Mouse (Mus musculus): ENCODE results near the gene Vat1l.

Gene Vat1l

DNA sequence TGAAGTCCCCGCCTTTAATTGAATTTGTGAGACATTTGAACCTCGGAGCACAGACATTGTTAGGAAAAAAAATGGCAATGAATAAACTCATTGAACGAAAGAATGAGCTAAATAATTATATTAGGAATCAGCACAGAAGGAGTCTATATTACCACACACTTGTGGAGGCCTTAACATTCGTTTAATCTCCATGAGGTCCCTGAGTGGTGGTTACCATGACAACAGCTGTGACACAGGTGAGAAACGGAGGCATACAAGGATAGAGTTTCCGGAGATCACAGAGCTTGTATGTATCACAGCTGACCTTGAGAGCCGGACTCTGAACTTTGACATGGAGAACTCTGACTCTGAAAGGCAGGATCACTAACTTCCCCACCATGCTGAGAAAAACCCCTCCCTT is 94.7 kb downstream of the Vat1l start:
- no peak for DNase-seq

DNA sequence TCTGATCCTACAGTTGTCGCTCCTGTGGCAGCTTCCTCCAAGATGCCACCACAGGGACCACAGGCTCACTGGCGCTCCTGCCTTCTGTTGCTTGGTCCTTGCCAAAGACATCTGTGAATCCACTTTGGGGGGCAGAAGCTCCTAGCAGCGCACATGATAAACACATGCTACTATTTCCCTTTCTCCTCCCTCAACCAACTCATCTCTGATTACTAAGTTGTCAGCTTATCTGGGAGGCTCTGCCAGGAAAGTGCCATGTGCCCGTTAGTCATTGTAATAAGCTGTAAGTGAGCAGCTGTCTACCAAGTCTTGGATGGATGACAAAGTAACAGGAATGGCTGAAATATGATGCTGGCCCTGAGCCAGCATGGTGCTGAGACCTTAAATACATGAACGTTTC is 100.9 kb downstream of the Vat1l start:
- peak; percentile 48 to 53 for DNase-seq

DNA sequence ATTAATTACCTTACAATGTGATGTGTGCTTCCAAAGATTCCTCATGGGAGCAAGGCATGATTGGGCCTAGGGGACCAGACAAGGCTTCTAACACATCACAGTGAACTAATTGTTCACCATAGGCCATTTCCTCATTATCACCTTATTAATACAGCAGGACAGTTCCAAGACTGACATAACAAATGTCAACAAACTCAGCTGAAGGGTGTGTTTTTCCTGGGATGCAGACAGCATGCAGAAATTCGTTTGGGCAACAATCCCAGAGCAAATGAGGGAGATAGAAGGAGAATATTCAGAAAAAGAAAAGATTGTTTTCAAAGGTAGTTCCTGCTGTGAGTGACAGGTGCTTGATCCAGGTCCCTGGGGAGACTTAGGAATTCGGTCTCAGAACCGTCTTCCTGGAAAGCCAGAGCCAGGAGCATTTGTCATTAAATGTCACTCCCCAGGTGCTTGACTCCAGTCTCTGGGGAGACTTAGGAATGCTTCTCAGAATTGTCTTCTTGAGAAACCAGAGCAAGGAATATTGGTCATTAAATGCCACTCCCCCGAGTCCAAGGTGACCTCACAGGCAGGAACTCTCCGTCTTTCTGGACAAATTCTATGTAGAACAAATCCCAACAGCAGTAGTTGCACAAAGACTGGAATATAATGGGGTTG is 109.4 kb downstream of the Vat1l start:
- peak; percentile 50 to 51 for DNase-seq

DNA sequence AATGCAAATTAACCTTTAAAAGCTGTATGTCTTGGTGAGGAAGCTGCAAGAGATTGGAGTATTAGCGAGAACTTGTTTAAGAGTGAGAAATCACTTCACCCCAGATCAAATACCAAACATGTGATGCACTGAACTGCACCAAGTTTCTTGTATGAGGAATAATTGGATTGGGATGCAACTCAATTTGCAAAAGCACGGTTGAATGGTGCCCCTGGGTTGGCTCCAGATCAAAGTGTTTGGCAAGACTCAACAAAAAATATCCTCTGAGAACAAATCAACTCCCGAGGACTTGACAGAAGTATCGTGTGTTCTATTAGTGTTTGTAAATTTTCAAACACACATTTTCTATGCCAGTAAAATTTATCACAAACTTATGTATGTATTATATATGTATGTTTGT is 112.7 kb downstream of the Vat1l start:
- DNase-seq = no peak

DNA sequence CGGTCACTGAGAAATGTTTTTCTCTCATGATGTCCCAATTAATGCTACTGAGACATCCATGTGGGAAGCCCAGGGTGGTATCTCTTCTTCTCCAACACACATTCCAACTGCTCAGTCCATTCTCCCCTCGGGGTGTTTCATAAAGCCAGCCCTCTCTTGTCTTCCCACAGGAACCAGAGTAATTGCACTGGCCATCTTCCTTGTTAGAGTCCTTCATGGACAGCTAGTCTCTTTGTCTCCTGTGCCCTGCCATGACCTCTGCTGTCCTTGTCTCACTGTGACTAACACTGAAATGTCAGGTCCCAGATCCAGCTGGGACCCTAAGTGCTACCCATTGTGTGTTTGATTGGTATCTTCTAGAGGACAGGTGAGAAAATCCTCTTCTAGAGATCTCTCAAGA is 116.7 kb downstream of the Vat1l start:
- no peak for DNase-seq

DNA sequence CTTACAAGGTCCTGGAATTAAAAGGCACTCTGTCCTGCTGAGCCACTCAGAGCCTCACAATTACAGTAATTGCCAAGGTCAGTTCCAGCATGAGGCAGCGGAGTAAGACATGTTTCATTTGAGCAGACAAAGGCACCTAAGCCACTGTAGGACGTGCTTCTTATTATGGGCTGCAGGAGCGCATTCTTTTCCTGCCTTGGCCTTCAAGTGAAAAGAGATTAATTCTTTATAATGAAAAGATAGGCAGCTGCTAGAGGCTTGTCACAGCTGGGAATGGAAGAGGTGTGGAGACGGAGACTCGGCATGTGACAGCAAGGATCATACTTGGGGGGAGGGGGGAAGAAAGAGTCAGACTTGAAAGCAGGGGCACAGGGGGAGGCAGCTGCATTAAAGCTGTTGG is 126.5 kb downstream of the Vat1l start:
- DNase-seq = no peak

DNA sequence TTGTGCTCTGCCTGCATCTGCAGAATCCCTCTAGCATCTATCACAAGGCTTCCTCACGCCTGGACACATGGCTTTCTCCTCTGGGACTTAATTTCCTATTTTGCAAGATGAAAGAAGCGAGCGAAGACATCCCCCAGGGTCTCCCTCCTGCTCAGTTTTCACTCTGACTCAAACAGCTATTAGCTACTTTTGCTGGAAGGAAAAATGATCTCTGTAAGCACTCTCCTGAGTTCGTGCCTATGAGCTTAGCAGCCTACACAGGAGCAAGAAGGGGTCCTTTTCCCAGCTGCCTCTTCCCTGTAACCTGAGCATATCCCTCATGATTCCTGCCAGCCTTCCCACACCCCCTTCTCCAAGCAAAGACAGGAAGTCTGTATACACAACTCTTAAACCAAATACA is 127.5 kb downstream of the Vat1l start:
- DNase-seq = no peak

DNA sequence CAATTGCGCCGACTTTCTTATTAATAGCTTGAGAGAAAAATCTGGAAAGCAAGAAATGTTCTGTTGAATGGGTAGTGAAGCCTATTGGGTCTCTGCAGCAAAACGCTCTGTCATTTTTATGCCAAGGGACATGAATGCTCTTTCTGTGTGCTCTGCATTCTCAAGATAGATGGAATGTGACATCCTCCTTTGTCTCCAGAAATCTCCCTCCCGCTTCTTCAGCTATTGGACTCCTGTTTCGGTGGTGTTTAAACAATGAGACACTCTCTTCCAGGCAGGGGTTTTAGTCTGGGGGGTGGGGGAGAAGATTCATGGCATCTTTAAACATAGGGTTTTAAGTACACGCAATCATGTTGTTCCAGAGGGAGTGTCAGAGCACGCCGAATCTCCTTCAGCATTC is 130.3 kb downstream of the Vat1l start:
- no peak for DNase-seq

DNA sequence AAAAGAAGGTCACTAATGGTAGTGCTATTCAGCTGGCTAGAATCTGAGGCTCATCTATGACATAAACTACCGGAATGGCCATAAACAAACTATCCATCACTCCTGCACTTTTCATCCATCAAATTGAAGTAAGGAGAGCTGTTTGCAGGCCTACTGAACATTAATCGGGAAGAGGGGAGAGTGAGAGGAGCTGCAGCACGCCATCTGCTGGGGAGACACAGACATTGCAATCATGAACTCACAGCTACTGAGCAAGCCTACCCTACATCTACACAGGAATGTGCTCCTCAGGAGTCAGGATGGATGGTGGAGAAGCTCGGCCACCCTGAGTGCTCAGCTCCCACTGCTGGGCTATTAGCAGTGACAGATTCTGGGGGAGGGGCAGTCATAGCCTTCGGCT is 136.9 kb downstream of the Vat1l start:
- no peak for DNase-seq

DNA sequence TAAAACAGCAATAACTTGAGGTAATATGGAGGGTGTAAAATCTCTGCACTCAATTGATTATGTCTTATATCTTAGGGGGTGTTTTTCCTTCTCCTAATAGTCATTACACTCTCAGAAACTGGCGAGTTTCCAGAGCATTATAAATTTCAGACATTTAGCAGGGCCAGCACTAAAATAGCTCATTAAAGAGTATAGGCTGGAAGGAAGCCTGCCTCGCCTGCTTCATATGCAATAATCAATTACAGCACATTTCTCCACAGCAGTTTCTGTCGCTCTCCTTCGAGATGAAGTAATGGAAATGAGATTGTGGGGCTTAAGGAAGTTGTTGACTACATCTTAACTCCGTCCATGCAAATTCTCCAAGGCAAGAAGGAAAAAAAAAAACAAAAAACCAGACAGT is 139.4 kb downstream of the Vat1l start:
- no peak for DNase-seq

DNA sequence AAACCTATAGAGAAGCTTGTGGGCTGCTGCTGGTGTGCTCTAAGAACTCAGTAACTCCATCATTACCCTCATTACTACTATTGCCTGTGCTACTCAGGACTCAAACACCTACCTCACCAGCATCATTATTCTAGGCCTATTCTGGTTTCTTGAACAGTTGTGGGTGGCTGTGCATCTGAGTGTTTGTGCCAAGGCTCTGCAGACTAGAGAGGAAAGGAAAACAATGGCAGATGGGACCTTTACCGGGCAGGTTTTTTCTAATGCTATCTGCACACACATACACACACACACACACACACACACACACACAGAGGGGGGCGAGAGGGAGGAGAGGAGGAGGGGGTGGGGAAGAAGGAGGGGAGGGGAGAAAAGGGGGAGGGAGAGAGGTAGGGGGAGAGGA is 140.6 kb downstream of the Vat1l start:
- no peak for DNase-seq

DNA sequence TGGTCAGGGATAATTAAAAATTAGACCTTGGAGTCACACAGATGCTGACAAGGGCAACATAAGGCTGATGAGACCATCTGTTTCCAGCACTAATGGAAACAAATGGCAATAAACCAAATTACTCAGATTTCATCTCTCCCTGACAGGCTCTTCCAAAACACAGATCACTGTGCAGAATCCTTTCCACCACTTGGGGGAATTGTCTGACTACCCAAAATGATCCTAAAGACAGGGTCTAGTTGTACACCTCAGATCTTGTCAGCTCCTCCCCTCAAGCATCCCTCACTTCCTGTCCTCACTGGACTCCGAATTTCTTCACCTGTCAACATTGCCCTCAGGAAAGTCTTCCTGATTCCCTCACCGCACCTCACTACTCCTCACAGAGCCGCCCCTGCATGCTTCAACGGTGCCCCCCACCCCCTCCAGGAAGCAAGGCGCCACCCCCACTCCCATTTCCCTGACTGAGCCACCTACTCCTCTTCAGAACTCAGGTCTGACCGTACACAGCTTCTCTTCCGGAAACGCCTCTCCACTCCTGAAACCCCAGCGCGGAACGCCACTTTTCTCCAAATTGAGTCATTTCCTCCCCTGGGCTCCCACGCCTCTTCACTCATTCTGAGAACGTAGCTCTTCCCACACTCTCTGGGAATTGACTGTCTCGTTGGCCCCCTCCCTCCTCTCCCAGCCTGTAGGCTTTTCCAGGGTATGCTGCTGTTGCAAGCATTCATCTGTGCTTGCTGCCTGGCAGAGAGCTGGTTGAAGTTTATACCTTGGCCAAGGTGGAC is 146.4 kb downstream of the Vat1l start:
- no peak for DNase-seq

DNA sequence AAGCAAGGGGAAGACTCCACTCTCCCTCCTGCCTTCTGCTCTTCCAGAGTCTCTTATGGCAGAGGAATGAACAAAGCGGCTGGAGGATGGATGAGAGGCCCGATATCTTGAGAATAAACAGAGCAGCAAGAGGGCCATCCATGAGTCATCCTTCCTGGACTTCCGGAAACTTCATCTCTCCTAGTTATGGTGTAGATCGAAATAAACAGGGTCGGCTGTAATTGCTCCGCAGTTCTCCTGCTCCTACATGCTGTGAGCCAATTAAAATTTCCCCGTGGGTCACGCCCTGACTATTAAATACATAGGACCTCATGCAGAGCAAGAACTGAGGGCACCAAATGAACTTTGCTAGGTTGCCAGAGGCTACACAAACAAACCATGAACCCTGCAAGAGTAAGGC is 155.1 kb downstream of the Vat1l start:
- DNase-seq = peak in 1 of 2 experiments; percentile 22

DNA sequence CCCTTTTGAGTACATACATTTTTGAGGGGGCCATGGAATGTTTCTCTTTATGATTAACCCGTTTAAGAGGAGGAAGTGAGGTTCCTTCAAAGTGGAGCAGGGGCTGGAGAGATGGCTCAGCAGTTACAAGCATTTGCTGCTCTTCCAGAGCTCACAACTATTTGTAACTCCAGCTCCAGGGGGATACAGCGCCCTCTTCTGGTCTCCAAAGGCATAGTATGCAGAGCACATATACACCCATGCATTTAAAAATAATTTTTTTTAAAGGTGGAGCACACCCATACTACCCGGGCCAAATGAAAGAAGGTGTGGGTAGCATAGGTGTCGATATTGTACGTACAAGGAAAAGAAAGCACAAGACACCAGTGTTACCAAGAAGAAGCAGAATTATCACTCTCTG is 157.8 kb downstream of the Vat1l start:
- DNase-seq = no peak

DNA sequence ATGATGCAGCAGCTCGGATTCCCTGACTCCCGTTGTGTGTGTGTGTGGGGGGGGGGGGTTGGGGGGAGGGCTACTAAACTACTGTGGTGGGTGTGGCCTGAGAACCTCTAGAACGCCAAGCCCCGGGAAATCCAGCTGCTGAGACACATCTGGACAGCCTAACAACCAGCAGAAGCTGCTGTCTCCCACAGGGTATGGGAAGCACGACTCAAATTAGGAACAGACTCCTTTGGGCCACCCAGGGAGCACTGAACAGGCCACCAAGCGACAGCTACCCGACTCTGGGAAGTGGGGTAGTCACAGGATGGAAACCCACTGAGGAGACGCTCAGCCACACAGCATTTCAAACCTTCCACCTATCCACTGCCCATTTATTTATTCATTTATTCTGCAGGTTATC is 158.2 kb downstream of the Vat1l start:
- DNase-seq = no peak

DNA sequence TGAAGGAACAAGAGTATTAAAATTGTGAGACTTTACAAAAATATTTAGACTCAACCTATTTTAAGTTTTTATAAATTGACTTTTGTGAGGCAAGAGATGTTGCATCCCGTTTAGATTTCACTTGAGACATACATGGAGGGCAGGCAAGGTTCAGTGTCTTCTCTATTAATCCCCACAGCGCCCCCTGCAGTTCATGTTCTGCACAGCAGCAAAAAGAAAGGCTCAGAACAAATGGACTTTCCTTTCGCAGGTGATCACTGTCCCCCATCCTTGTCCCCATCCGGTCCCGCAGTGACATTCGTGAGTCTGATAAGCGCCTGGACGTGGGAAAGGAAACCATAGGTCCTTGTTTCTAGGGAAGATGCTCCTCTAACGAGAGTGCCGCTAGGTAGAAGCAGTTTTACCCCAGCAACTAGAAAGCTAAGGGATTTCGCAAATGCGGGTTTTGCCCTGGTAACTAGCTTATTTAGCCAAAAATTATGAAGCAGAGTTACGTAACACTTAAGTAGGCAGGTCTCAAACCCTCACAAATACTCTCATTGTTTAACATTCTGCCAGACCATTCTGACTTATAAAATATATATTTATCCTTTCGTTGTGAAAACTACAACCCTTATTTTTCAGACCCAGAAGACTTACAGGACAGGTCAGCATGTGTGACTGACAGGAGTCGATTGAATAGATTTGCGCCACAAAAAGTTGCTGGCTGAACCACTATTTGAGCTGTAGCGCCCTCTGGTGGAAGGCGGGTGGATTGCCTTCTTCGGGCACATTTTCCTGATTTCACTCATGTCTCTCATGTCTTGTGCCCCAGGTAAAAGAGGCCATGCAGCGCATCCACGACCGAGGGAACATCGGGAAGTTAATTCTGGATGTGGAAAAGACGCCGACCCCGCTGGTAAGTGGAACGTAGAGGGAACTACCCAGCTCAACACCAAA is 163.9 kb downstream of the Vat1l start:
- DNase-seq = peak; percentile 88 to 91

DNA sequence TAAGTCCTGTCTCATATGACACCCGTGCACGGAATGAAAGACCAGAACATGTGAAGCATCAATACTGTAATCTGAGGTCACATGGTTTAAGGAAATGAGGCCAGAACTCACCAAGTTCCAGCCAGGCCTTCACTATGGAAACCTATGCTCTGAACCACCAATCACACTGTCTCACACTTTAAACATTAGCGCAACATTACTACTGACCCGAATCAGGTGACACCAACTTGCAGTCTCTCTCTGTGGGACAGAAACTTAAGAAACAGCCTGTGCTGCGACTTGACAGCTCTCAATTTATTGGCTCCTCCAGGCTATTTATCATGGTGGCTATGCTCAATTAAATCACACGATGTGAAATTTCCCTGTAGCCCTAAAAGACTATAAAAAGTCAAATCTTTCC is 169.0 kb downstream of the Vat1l start:
- no peak for DNase-seq

DNA sequence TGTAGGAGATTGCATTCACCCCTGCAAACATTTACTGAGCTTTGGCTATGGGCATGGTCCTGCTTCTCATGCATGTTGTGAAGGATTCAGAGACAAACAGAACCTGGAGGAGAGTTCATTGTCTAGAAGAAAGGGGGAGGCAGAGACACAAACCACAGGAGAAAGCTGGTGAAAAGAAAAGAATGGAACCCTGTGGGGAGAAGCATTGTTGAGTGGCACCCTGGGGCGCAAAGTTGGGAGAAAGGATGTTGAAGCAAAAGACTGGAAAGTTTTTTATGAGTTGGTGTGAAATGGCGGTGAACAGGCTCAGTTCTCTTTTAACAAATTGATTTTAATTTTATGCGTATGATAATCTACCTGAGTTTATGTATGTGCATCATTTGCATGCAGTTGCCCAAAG is 178.8 kb downstream of the Vat1l start:
- DNase-seq = no peak

DNA sequence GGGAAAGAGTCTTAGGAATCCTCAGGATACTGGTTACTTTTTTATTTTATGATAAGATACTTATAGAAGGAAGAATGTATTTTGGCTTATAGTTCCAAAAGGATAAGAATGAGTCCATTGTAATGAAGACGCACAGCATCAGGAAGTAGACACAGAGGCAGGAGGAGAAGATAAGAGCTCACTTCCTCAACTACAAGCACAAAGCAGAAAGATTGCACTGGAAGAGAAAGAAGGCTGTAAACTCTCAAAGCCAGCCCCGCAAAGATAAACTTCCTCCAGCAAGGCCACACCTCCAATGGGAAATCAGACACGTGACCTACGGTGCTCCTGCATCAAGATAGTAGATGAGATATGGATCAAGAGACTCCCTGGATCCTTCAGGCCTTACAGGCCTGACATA is 182.1 kb downstream of the Vat1l start:
- DNase-seq = no peak

DNA sequence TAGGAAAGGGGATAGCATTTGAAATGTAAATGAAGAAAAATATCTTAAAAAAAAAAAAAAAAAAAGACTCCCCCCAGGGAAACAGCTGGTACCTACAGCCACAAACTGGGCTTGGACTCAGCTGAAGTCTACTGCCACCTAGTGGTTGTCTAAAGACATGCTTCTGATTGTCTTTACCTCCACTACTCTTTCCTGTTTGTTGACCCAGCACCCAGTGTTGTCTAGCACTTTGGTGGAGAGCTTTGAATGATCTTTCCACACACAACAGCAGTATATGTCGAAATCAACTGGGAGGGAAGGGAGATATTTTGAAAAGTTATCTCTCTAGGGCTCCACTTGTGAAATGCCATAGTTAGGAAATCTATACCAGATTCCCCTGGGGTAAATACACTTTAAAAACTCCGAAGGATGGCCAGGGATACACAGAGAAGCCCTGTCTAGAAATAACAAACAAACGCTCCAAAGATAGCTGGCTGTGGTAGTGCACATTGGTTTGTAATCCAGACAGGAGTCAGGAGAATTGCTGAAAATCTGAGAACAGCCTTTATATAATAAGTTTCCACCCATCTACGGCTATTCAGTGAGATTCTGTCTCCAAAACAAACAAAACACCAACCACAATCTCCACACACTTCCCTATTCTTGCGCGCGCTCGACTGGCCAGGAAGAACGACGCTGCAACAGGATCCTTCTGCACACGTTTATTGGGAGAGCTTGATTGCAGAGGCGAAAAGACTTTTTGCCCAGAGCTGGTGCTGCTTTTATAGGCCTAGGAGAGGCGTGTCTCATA is 185.2 kb downstream of the Vat1l start:
- DNase-seq = no peak

DNA sequence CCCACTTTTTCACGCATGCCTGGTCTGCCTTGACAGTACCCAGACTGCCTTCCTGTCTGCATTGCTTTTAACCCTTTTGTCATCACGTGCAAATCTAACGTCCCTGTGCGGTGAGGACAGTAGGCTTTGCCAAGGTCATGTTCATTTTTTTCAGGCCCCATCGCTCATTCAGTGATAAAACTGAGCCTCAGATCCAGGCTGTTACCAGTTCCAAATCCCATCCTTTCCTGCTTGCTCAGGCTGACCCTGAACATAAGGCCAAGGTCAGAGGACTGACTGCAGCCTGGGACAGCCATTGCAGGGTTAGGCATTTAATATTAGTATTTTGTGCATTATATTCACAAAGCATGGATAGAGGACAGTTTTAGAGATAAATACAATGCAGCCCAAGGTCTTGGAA is 192.9 kb downstream of the Vat1l start:
- no peak for DNase-seq

DNA sequence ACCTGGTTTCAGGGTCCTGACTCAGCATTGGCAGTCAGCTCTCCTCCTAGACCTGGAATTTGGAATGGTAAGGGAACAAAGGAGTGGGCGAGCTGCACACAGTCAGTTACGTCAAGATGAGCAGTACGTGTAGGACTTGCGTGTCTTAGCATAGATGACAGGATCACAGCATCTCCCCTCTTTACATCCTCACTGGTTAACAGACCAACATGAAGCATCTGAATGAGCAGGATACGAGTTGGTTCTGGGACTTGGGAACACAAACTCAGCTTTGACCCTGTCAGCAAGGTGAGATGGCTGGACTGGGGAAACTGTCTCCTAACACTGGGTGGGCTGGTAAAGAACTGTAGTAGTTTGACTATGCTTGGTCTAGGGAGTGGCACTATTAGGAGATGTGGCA is 193.9 kb downstream of the Vat1l start:
- no peak for DNase-seq

DNA sequence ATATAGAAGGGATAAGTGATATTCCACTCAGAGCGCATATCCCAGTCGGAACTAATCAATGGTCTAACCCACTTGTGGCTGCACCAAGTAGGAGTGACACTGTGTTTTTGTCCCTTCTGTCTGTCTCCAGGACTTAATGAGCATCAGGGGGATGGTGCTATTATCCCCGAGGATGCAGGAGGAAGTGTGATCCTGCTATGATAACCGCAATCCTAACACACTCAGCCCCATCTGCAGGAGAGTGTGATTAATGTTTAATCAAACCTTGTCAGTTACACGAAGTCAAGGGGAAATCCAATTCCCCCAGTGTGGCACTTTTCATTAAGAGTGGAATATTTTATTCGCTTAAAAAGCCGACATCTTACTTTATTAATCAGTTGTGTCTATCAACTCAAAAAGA is 196.3 kb downstream of the Vat1l start:
- no peak for DNase-seq

All from cerebellum, adult 18-20 months (tissue).